Mouse (Mus musculus) midbrain, embryonic 10.5 days (tissue): ENCODE results near the gene Chdh. TPM values are rescaled to one million over a fixed set of nuclear protein-coding genes. Genes with fewer than 3 reads are reported as not detected.

Experiments
- microRNA-seq: library from miRNA; unstranded; fragments of <30 nt; microRNA quantifications from one replicate; pipeline ENCODE4, GENCODE M21; 2017
- polyA plus RNA-seq: library from polyadenylated mRNA; unstranded; fragments of >200 nt; fragmentation: Nextera tagmentation; extraction: Ambion mirVana; gene quantifications from 2 replicates; pipeline ENCODE4 v1.2.1, GENCODE M21; 2016

Gene Chdh
- polyA plus RNA-seq, 1 experiment from 2014 or later: not detected

Small RNA genes lying within 50 kb of the gene (microRNA-seq; reads per million reads assigned to microRNA genes)
- 0.90 reads per million for gene Mir6947

Other genes starting within 250 kb of the Chdh start
- 298 and 337 TPM in 2 replicates for gene Selenok, start 40.7 kb upstream of the Chdh start, polyA plus RNA-seq
- gene Actr8, start 30.7 kb upstream of the Chdh start, polyA plus RNA-seq: 89.7 and 93.4 TPM in 2 replicates
- 0.49 and 0.99 TPM in 2 replicates for gene Il17rb, start 127 bp upstream of the Chdh start, polyA plus RNA-seq